Mouse (Mus musculus) spleen, adult 2 months (tissue): ENCODE results near the gene Nxf3.

ENCODE experiments used
- CTCF ChIP-seq: fragments of 200-500 bp; IDR thresholded peaks from 2 replicates; pipeline ENCODE4 v1.5.1; 2011; ENCODE audit warnings: mild to moderate bottlenecking, inconsistent platforms; ENCODE audit not compliant: insufficient read depth, insufficient read length, insufficient replicate concordance; ENCODE audit errors: extremely low read depth
- POLR2A ChIP-seq: fragments of 200-500 bp; IDR thresholded peaks from 2 replicates; pipeline ENCODE4 v1.6.1; 2011; ENCODE audit warnings: low read depth, low read length, inconsistent platforms

- TF ChIP-seq CTCF, result no peak
- no peak for TF ChIP-seq POLR2A
Measured at GRCm38 (mm10) chrX:136104046-136104723, 19.1 kb upstream of the Nxf3 start.
